Mouse (Mus musculus) midbrain, embryonic 15.5 days (tissue): ENCODE data around the gene Pdik1l. TPM values are rescaled to one million over a fixed set of nuclear protein-coding genes. Genes with fewer than 3 reads are reported as not detected.
"Not testable (repeated sequence)": the region's sequence is repeated elsewhere in the genome, so short reads cannot be mapped to it uniquely, and the experiment has no call there.

Source experiments
- ATAC-seq: fragments of 200-750 bp; cut with Nextera tagmentation; replicated peaks from 2 replicates; pipeline ENCODE4 v1.8.0; 2017; ENCODE audit warnings: moderate TSS enrichment
- H3K27ac ChIP-seq: fragments of 300-500 bp; sonication (generic); 2 replicates; pipeline ENCODE4 v1.5.1; 2015; ENCODE audit warnings: mild to moderate bottlenecking, inconsistent platforms
- H3K27me3 ChIP-seq: fragments of 300-500 bp; sonication (generic); replicated peaks from 2 replicates; pipeline ENCODE4 v1.6.1; 2015; ENCODE audit warnings: inconsistent platforms
- H3K36me3 ChIP-seq: fragments of 300-500 bp; sonication (generic); replicated peaks from 2 replicates; pipeline ENCODE4 v1.6.1; 2015; ENCODE audit warnings: inconsistent platforms
- H3K4me1 ChIP-seq: fragments of 300-500 bp; sonication (generic); 2 replicates; pipeline ENCODE4 v1.6.1; 2015; ENCODE audit warnings: inconsistent platforms
- H3K4me2 ChIP-seq: fragments of 300-500 bp; sonication (generic); 2 replicates; pipeline ENCODE4 v1.6.1; 2015; ENCODE audit warnings: inconsistent platforms, mild to moderate bottlenecking, moderate library complexity
- H3K4me3 ChIP-seq: fragments of 300-500 bp; sonication (generic); 2 replicates; pipeline ENCODE4 v1.5.1; 2015; ENCODE audit warnings: mild to moderate bottlenecking, inconsistent platforms
- H3K9ac ChIP-seq: fragments of 300-500 bp; sonication (generic); 2 replicates; pipeline ENCODE4 v1.6.1; 2015; ENCODE audit warnings: mild to moderate bottlenecking, inconsistent platforms
- H3K9me3 ChIP-seq: fragments of 300-500 bp; sonication (generic); 2 replicates; pipeline ENCODE4 v1.6.1; 2016; ENCODE audit warnings: inconsistent platforms
- WGBS: fragments of 180-500 bp; shearing (Covaris S2); methylation state at CpG from one replicate; pipeline ENCODE4 v1.1.7; 2015; ENCODE audit warnings: mixed read lengths; 5-methylcytosine and 5-hydroxymethylcytosine counted together
- polyA plus RNA-seq: library from polyadenylated mRNA; unstranded; fragments of >200 nt; fragmentation: Nextera tagmentation; extraction: Ambion mirVana; gene quantifications from 2 replicates; pipeline ENCODE4 v1.2.1, GENCODE M21; 2015

The Pdik1l gene
- polyA plus RNA-seq, 1 experiment from 2014 or later: 44.7 TPM

DNA sequence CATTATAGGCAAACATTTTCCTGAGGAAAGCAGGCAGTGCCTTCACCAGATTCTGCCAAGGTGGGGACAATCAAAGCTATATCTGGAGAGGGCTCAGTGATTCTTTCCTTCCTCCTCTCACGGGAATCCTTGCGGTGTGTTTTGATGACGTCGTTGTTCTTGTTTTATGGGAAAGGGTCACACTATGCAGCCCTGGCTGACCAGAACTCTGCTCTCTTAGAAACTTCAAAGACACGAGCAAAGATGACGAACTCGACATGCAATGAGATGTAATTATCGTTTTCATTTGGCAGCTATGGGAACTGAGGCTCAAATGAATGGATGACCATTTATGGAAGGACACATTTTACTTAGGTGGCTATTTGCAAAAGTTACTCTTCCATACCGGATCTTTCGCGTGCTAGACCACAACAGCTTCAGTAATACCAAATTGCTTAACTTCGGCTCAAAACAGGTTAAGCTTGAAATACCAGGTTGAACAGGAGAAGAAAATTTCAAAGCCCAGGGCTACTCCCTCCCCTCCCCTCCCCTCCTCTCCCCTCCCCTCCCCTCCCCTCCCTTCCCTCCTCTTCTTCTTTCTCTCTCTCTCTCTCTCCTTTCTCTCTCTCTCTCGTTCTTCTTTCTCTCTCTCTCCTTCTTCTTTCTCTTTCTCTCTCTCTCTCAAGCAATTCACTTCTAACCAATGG is 14.8 kb downstream of the Pdik1l start:
- ATAC-seq: no peak
- H3K4me3 ChIP-seq: no peak overlapping the region

DNA sequence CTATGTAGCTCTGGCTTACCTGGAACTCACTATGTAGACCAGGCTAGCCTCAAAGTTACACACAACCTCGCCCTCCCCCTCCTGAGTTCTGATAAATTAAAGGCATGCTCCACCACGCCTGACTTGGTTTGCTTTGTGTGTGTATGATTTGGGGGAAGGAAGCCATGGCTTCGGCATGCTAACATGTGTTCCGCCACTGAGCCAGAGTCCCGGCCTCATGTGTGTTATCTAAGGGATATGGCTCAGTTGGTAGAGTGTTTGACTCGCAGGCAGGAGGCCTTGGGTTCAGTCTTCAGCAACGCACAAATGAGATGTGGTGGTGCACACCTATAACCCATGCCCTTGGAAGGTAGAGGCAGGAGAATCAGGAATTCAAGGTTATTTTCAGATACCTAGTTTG is 15.7 kb downstream of the Pdik1l start:
- Histone ChIP-seq H3K4me1 (no peaks in the 10 kb centered on the region; the same call in 1 of the 2 replicates), H3K27me3 (no peaks in the 10 kb centered on the region; the same call in 1 of the 2 replicates), H3K27ac (no peak overlapping the region), H3K4me2 (no peak overlapping the region), H3K36me3 (peaks cover 8% of the 10 kb centered on the region; the same call in 1 of the 2 replicates), H3K9me3 (no peaks in the 10 kb centered on the region), H3K9ac (no peak overlapping the region), H3K4me3 (no peak overlapping the region)
- no peak for ATAC-seq
- WGBS: 86% methylated on average over 7 of the region's 7 CpGs

More for the DNA sequence above, 14.8 kb downstream of the Pdik1l start:
- peaks cover 15% of the 10 kb centered on the region; the same call in 1 of the 2 replicates for H3K36me3 ChIP-seq
- H3K4me2 ChIP-seq: no peak overlapping the region
- no peaks in the 10 kb centered on the region for H3K9me3 ChIP-seq
- no peaks in the 10 kb centered on the region; the same call in 1 of the 2 replicates for H3K27me3 ChIP-seq
- no peak overlapping the region for H3K9ac ChIP-seq
- H3K27ac ChIP-seq: no peak overlapping the region
- H3K4me1 ChIP-seq: no peaks in the 10 kb centered on the region; the same call in 1 of the 2 replicates
- WGBS: 30% methylated on average over 13 of the region's 13 CpGs

- not testable (repeated sequence) for H3K27ac ChIP-seq, H3K9me3 ChIP-seq, H3K4me1 ChIP-seq, H3K4me2 ChIP-seq, H3K36me3 ChIP-seq, H3K27me3 ChIP-seq, H3K4me3 ChIP-seq, ATAC-seq, H3K9ac ChIP-seq
These were observed 18.1 kb downstream of the Pdik1l start for GRCm38 (mm10) chr4:134269622-134270021.

DNA sequence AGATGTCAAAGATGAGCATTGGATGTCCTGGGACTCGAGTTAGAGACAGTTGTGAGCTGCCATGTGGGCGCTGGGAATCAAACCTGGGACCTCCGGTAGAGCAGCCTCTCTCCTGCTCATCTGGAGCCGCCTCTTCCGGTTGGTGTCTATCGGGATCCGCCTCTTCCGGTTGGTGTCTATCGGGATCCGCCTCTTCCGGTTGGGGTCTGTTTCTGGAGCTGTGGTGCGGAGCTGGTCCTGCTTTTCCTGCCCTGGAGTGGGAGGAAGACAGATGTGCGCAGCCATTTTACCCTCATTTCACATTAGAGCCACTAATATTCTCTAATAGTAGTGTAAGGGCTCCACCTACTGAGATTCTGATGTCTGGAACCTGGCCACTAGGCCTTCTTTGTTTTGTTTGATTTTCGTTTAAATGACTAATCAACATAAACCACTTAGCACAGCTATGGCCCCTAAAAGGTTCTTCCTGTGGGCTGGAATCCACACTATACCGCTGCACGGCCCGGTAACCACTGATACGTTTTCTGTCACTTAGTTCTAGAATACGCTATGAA is 19.5 kb downstream of the Pdik1l start:
- no peaks in the 10 kb centered on the region; the same call in 1 of the 2 replicates for H3K27me3 ChIP-seq
- 86% methylated on average over 19 of the region's 19 CpGs for WGBS
- H3K9ac ChIP-seq: no peak overlapping the region
- H3K36me3 ChIP-seq: no peaks in the 10 kb centered on the region
- no peaks in the 10 kb centered on the region for H3K4me1 ChIP-seq
- H3K4me3 ChIP-seq: no peak overlapping the region
- H3K9me3 ChIP-seq: no peaks in the 10 kb centered on the region
- no peak overlapping the region for H3K4me2 ChIP-seq
- no peak overlapping the region for H3K27ac ChIP-seq
- ATAC-seq: no peak

DNA sequence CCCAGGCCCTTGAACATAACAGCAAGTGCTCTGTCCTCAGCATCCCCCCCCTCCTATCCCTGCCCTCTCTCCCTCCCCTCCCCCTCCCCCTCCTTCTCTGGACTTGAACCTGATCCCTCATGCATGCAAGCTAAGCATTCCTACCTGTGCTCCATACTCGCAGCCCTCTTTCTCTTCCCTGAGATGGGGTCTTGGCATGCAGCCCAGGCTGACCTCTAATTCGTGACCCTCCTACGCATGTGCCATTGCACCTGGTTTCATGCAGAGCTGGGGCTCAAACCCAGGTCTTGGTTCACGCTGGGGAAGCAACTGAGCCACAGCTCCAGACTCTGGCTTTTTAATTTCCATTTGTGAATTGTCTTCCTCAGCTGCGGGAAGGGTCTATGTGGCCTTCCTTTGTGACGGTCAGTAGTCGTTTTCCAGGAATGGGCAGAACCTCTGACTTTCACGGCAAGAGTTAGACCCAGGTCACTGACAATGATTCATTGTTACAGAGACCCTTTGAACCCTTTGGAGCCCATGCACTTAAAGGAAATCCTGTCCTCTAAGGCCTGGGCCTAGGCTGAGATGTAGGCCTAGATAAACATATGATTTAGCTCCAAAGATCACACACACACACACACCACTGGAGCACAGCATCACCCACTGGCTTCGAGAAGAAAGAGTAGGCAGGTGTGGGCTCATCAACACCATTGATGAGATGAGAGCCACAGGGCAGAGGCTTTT is 21.7 kb downstream of the Pdik1l start:
- Histone ChIP-seq H3K36me3 (no peaks in the 10 kb centered on the region), H3K9me3 (no peaks in the 10 kb centered on the region), H3K27ac (no peak overlapping the region), H3K4me1 (no peaks in the 10 kb centered on the region), H3K4me3 (no peak overlapping the region), H3K4me2 (no peak overlapping the region), H3K9ac (no peak overlapping the region), H3K27me3 (no peaks in the 10 kb centered on the region)
- 71% methylated on average over 9 of the region's 9 CpGs for WGBS
- no peak for ATAC-seq

DNA sequence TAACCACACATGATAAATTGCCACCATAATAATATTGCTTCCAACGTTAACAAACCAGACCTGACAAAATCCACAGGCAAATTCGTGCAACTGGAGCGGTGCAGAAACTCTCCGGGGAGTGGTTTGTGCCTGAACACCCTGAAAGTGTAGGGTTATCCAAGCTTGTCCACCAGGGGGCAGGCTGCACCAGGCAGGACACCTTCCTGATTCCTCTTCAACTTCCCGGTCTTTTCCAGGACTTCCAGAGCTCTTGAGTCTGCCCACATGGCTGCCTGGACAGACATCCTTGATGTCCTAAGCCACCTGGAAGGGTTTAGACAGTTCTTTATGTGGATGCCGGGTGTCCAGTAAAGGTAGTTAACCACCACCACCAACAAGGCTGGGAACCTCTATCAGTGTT is 24.5 kb downstream of the Pdik1l start:
- no peaks in the 10 kb centered on the region for H3K27me3 ChIP-seq
- 41% methylated on average over 6 of the region's 6 CpGs for WGBS
- no peak overlapping the region for H3K4me3 ChIP-seq
- H3K4me1 ChIP-seq: no peaks in the 10 kb centered on the region
- no peaks in the 10 kb centered on the region for H3K9me3 ChIP-seq
- no peak overlapping the region for H3K27ac ChIP-seq
- no peak for ATAC-seq
- H3K4me2 ChIP-seq: no peak overlapping the region
- H3K36me3 ChIP-seq: no peaks in the 10 kb centered on the region
- no peak overlapping the region for H3K9ac ChIP-seq

GRCm38 (mm10) chr4:134258354-134258753 is 29.3 kb downstream of the Pdik1l start:
- Histone ChIP-seq H3K36me3 (no peaks in the 10 kb centered on the region), H3K9ac (no peak overlapping the region), H3K4me3 (no peak overlapping the region), H3K27ac (no peak overlapping the region), H3K27me3 (peaks cover 26% of the 10 kb centered on the region), H3K4me1 (peaks cover 9% of the 10 kb centered on the region; the same call in 1 of the 2 replicates), H3K9me3 (no peaks in the 10 kb centered on the region), H3K4me2 (no peak overlapping the region)
- no peak for ATAC-seq
- 60% methylated on average over 11 of the region's 11 CpGs for WGBS

DNA sequence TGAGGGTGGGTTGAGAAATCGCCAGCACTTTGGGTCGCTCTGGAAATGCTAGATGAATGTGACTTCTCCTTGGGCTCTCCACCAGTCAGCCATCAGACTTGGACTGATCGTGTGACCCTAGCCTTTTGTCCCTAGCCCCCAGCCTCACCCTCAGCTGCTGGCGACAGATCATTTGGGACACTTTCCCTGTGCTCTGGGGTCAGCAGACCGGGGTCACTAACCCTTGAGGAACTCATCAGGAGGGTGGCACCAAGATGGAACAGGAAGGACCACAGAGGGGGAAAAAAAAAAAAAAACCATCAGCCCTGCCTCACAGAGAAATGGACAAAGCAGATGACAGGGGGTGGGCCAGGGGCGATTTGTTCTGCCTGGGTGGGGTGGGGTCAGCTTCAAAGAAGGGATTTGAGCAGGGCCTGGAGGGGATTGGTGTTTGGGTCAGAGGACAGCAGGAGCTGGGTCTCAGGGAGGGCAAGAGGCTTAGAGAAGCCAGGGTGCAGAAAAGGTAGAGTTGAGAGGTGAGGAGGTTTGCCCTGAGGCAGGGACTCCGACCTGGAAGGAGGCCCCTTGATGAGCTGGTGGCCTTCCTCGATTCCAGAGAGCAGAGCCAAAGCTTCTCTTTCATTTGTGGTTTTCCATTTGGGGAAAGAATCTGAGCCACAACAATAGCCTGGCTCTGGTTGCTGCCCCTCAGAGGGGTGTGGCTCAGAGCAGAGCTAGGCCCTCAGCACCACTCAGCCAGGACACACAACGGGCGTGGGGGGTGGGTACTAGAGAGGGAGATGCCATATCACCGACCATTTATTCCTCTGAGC is 30.3 kb downstream of the Pdik1l start:
- no peaks in the 10 kb centered on the region for H3K9me3 ChIP-seq
- WGBS: 13% methylated on average over 11 of the region's 11 CpGs
- no peak overlapping the region for H3K9ac ChIP-seq
- no peaks in the 10 kb centered on the region for H3K36me3 ChIP-seq
- no peak overlapping the region for H3K4me2 ChIP-seq
- peaks cover 13% of the 10 kb centered on the region; the same call in 1 of the 2 replicates for H3K4me1 ChIP-seq
- no peak overlapping the region for H3K4me3 ChIP-seq
- H3K27me3 ChIP-seq: peaks cover 35% of the 10 kb centered on the region
- no peak for ATAC-seq
- H3K27ac ChIP-seq: no peak overlapping the region

- Histone ChIP-seq H3K4me1 (peaks cover 22% of the 10 kb centered on the region), H3K27ac (no peak overlapping the region), H3K4me2 (no peak overlapping the region), H3K27me3 (peaks cover 42% of the 10 kb centered on the region), H3K36me3 (no peaks in the 10 kb centered on the region), H3K9me3 (no peaks in the 10 kb centered on the region), H3K4me3 (no peak overlapping the region), H3K9ac (no peak overlapping the region)
- ATAC-seq: no peak
- 12% methylated on average over 19 of the region's 19 CpGs for WGBS
These were observed 31.1 kb downstream of the Pdik1l start for GRCm38 (mm10) chr4:134256407-134257197.

DNA sequence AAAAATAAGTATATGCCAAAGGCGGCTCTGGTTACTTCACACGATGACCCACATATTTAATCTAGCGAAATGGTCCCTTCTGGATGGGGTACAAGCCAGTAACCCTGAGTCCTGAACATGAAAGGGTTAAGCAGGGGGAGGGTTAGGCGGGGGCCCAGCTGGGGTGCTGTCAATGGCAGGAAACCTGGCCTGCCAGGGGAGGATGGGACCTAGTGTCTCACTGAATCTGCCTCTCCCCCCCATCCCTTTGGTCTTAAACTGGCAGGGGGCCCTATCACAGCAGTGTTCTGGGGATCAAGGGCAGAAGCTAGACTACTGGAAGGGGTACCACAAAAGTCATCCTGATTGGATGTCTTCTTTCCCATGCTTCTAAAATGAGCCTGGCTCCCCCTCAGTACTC is 31.8 kb downstream of the Pdik1l start:
- Histone ChIP-seq H3K9ac (no peak overlapping the region), H3K27ac (no peak overlapping the region), H3K4me3 (no peak overlapping the region), H3K36me3 (no peaks in the 10 kb centered on the region), H3K4me2 (no peak overlapping the region), H3K27me3 (peaks cover 45% of the 10 kb centered on the region), H3K9me3 (no peaks in the 10 kb centered on the region), H3K4me1 (peaks cover 28% of the 10 kb centered on the region)
- no peak for ATAC-seq
- 22% methylated on average over 4 of the region's 4 CpGs for WGBS

- Histone ChIP-seq H3K27ac (no peak overlapping the region), H3K9me3 (no peaks in the 10 kb centered on the region), H3K4me2 (no peak overlapping the region), H3K36me3 (no peaks in the 10 kb centered on the region), H3K27me3 (peaks cover 55% of the 10 kb centered on the region), H3K9ac (no peak overlapping the region), H3K4me1 (peaks cover 38% of the 10 kb centered on the region), H3K4me3 (no peak overlapping the region)
- 22% methylated on average over 3 of the region's 3 CpGs for WGBS
- no peak for ATAC-seq
These were observed 32.9 kb downstream of the Pdik1l start for GRCm38 (mm10) chr4:134254835-134255234.
